Mouse (Mus musculus) retina, postnatal 7 days (tissue): ENCODE measurements at regions not wholly inside any gene's neighbourhood (a gene's known extent, or its start where the extent isn't known, plus 50 kb on each side); places are given as distances from the start of the nearest gene placed in this dataset.
A peak's percentile ranks its signal among the peaks of the same experiment; 100 is the strongest.

Source experiments
- DNase-seq: peaks from one replicate; pipeline ENCODE4 v3.0.0-alpha.2; 2012; ENCODE audit warnings: low read depth, low spot score

GRCm38 (mm10) chr13:102352073-102352854 lies 341.1 kb upstream of the Cd180 start:
- DNase-seq, result no peak

DNA sequence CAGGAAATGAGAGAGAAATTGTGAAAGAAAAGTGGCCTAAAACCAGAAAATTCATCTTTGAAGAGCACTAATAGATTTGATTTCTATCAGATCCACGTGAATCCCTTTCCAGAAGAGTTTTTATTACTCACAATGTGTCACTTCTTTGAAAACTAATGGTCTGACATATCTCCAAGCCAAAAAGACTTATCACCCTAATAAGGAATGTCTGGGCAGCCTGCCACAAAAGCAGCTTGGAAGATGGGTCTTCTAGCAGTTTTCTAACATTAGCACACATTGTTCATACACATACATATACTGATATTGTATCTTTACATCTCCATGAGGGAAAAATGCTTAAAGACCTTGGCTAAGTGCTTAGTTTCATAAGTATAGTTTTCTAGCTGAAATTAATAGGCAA lies 337.8 kb upstream of the Cd180 start:
- DNase-seq, result no peak

DNA sequence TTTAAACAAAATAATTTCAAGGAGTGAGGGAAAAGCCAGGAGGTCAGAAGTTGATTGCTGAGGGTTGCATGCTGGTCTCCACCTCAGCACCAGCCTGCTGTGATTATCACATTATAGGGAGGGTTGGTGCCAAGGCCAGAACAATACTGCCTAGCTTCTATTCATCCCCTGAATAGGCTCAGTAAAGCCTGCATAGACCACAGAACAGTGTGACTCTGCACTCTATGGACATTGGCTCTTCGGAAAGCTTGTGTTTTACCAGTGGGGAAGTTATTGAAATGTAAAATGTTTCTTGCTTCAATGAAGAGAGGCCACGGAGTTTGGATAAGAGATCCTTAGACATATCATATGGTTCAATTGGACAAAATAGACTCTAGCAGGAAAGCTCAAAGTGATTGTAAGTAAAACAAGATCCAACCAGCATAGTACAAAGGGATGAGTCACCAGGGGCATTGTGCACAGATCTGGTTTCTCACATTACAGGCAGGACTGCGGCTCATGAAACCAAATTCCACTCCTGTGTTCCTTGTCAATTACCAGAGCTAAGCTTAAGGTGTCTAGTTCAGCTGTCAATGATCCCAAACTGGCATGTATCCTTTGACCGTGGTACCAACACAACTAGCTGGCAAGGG lies 320.8 kb upstream of the Cd180 start:
- DNase-seq, result no peak

- no peak for DNase-seq
Observed at GRCm38 (mm10) chr13:102380667-102381066, 312.7 kb upstream of the Cd180 start.

DNA sequence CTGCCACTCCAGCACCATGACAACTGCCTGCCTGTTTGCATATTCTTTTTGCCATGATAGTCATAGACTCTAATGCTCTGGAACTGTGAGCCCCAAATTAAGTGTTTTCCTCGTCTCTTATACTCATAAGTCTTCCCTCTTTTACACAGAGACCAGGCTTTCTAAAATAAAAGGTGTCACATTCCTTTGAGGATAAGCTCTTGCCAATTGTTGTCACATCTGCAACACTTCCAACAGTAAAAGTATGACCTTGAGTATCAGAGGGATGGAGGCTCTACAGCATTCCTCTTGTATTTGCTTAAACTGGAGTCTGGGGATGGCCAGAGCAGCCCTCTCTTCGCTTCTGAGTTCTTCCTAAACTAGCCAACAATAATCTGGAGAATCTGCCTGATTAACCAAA lies 301.4 kb upstream of the Cd180 start:
- no peak for DNase-seq

DNA sequence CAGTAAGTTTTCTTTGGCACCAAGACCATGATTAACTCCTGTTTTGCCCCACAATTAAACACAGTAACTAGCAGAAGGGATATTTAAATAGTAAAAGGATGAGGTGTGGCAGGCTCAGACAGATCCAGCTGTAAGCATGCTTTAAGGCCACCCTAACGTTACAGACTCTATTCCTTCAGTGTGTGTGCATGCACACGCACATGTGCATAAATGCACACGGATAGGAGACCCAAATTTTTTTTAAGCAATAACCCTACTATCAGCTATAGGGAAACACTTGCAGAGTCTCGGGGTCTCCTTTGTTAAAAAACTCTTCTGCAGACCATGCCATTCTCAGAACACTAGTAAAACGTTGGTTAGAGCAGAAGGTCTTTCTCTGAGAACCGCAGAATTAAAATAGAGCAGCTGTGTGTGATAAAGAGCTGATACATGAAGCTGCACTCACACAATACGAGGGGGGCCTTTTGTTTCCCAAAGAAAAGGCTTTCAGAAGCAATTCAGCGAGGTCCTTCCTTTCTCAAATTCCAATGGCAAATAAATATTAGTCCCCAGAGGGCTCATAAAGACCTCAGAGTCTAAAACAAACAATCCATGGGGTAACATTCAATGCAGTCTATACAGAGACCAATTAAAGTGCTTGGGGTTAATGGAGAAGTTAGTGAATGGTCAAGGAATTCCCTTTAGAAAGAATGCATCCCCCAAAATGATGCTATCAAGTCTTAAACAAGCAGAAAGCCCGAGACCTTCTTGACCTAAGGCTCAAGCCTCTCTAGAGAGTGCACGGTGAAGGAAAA lies 300.3 kb upstream of the Cd180 start:
- DNase-seq, result no peak

- DNase-seq, result no peak
Observed at GRCm38 (mm10) chr13:102393662-102393970, 299.7 kb upstream of the Cd180 start.

- DNase-seq, result no peak
Observed at GRCm38 (mm10) chr13:102394057-102394456, 299.3 kb upstream of the Cd180 start.

DNA sequence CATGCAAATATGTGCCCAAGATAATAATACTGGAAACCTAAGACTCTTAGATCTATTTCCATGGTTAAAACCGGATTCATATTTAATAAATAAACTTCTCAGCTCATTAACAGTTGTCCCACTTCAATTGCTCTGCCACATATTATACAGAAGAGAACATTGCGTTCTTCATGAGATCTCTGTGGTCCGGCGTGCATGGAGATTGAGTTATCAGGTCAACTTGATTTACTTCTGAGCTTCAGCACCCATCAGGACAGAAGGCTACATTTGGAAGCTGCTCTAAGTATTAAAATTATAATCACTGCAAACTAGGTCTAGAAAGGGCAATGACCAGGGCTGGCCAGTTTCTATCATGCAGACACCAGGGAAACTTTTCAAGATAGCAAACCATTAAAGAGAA lies 295.9 kb upstream of the Cd180 start:
- no peak for DNase-seq

- no peak for DNase-seq
Observed at GRCm38 (mm10) chr13:102411840-102412239, 281.5 kb upstream of the Cd180 start.

DNA sequence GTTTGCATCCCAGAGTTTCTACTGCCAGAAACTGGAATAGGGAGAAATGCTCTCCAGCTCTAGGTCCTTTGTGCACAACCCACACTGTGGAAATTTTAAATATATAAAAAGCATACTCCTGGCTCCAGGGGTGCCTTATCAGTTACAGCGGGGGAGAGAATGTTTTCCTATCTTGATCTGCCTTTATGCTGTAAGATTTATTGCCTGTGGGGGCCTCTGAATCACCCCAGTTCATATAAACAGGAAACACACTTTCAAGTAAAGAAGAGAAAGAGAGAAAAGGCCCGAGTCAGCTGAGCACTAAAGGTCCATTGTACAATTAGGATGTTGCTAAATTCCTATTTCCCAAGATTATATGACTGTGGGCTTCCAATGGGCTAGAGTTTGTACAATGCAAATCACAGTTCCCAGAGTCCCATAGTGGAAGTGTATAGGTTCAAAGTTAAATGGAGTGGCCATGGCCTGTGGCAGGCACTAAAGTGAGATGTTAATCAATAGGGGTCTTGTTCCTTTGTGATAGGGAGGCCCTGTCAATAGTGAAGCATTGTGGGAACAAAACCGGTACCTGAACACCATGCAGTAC lies 258.9 kb upstream of the Cd180 start:
- DNase-seq, result no peak

DNA sequence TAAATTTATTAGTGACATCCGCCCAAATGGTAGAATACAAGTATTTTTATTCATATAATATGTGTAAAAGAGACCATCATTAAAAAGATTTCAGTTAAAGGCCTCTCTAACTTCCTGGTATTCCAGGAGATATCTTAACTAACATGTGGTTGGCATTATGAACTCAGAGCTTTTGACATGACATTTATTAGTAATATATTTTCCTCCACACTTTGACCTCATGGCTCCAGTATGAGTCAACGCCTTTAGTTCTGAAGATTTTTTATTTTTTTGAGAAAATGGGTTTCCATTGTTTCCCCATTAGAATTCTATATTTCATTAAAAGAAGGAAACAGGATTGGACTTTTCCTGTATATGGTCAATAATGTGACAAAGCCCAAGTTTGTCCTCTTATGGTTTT lies 250.7 kb upstream of the Cd180 start:
- no peak for DNase-seq

GRCm38 (mm10) chr13:102447310-102447709 lies 246.0 kb upstream of the Cd180 start:
- DNase-seq, result no peak

DNA sequence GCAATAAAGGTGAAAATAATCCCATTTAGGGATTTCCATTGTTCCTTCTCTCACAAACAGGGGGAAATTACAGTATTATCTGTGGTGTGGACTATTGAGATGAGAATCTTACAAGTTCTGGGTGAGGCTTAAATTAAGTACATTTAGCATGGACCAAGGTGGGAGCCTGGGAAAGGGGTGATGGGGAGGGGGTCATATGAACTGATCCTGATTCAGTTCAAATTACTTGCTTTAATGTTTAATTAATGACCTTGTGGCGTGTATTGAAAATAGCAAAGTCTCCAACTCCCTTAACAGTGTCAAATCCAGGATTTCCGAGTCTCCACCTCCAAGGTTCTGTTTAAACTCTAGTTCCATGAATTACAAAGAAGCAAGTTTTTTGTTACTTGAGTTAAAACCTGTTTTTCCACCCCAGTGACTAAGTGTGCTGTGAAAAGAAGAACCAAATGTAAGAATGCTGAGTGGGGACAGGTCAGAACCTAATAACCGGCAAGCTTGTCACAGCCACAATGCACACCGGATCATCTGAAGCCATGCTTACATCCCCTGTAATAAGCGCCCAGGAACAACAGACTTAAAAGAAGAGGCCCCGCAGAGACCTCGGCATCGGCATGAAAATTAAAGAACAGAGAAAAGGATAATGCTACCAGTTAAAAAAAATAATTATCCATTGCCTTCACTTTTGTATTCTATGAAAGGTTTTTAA lies 243.8 kb upstream of the Cd180 start:
- no peak for DNase-seq

DNA sequence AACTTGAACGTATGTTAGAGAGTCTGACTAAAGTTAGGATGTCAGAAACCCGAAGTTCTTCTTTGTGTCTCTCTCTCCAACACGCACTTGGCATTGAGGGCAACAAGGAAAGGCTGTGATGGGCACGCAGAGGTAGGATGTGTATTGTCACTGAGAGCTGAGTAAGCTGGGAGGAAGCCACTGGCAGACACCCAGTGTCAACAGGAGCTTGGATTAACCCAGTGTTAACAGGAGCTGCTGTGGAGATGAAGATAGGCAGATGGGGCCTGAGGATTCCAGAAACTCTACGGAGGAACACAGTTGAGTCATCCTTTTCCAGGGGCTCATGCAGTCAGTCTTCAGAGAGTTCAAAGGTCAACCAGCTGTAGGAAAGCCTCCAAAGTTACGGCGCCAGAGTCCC lies 242.2 kb upstream of the Cd180 start:
- DNase-seq, result no peak

- DNase-seq, result no peak
Observed at GRCm38 (mm10) chr13:102458711-102459110, 234.6 kb upstream of the Cd180 start.

GRCm38 (mm10) chr13:102463993-102464392 lies 229.4 kb upstream of the Cd180 start:
- DNase-seq, result no peak

GRCm38 (mm10) chr13:102481906-102482305 lies 211.5 kb upstream of the Cd180 start:
- DNase-seq, result no peak

- DNase-seq, result no peak
Observed at GRCm38 (mm10) chr13:102482451-102482850, 210.9 kb upstream of the Cd180 start.

GRCm38 (mm10) chr13:102487416-102488097 lies 205.8 kb upstream of the Cd180 start:
- peak; percentile 70 for DNase-seq

DNA sequence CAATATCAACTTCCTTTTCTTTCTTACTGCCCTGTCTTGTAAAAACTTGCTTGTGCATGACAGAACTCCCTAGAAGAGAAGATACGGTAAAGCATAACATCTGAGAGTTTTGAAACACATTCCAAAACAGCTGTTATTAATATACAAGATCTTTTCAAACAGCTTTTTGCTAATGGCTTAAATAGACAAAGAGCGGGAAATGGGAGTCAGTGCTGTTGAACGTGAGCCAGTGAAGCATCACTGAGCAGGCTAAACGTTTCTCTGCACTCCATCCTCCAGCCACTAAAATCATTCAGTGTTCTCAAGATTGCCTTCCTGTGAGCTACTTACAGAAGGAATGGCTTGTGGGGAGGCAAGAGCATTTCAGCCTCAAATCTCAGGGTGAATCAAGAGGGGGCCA lies 202.0 kb upstream of the Cd180 start:
- DNase-seq, result no peak
